In the genomic region with DNA sequence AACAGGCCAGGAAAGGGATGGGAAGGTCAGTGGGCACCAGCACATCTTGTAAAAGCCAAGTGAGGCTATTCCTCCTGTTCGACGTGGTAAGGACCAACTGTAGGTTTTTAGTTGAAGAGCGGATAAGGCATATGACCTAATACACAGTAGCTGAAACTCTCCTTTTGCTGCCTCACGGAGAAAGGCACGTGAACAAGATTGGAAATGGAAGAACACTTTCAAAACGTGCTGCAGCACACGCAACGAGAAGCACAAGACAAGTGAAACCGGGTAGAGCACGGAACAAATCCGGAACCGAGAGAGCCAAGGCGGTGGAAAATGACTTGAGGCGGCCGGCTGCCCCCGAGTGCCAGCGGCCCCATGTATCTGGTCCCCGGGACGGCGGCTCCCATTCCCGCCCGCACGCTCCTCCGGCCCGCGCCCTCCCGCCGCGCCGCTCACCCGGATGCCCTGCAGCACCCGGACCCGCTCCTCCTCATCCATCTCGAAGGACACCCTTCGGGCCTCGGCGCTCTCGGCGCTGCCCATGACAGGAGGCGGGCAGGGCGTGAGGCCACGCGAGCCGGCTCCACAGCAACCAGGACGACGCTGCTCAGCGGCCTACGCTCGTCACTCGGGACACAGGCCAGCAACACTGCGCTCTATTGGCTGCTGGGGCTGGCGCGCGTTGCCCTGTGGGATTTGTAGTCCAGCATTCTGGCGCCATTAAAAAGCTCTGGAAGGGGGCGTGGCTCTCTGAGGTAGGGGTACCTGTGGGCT, we compare ENCODE assay signal across 8 mouse cellular contexts. TPM values are rescaled to one million over a fixed set of nuclear protein-coding genes. Genes with fewer than 3 reads are reported as not detected.
DNase-seq lines count a peak whose midpoint lies in the region; ATAC-seq lines count a peak whose summit lies in the region.

A gene (minus strand): TSS at position 635 of the 759 bp plus-strand sequence.

- H3K9ac ChIP-seq in intestine, embryonic 14.5 days (ENCODE audit: low read length) = peak within 1 kb of the TSS; percentile 48

- ATAC-seq in intestine, embryonic 14.5 days (replicated peaks; ENCODE audit: low FRiP score, low TSS enrichment, low read depth) = peak; percentile 100

- no peaks in the 10 kb centered on the region for H3K36me3 ChIP-seq in intestine, embryonic 14.5 days (ENCODE audit: control insufficient read depth, insufficient read depth, low read length)

- H3K4me1 ChIP-seq in intestine, embryonic 14.5 days (replicated peaks; ENCODE audit: control insufficient read depth, insufficient read depth, low read length) = peaks cover 5% of the 10 kb centered on the region; the same call in 1 of the 2 replicates

- under 1% methylated on average over 44 of the region's 56 CpGs for WGBS in intestine, embryonic 14.5 days

- H3K27ac ChIP-seq in intestine, embryonic 14.5 days (ENCODE audit: low read depth) = no peak within 1 kb of the TSS

- no peaks in the 10 kb centered on the region for H3K9me3 ChIP-seq in intestine, embryonic 14.5 days (ENCODE audit: control insufficient read depth, low read length)

- peak within 1 kb of the TSS; percentile 69 for H3K4me2 ChIP-seq in intestine, embryonic 14.5 days (ENCODE audit: low read length)

- DNase-seq in adipocyte (ENCODE audit: low spot score) = peak; percentile 97
- peak; percentile 97 for DNase-seq in embryo, embryonic 10 days (ENCODE audit: low spot score)
- DNase-seq in gastrocnemius, postnatal 14 days = peak; percentile 94
- DNase-seq in intestine, embryonic 14.5 days (ENCODE audit: low spot score) = peak; percentile 98
- peak; percentile 97 for DNase-seq in left cerebral cortex, postnatal 14 days (ENCODE audit: low spot score in 2 of 2)
- peak; percentile 93 for DNase-seq in mesoderm, embryonic 11.5 days (ENCODE audit: low read depth, low spot score)
- peak; percentile 95 to 96 for DNase-seq in right cerebral cortex, postnatal 36 days (ENCODE audit: low spot score in 2 of 2)
- peak; percentile 91 for DNase-seq in yolk sac, embryonic 10.5 days (ENCODE audit: low spot score)

- no peaks in the 10 kb centered on the region for H3K27me3 ChIP-seq in intestine, embryonic 14.5 days (replicated peaks; ENCODE audit: control insufficient read depth, insufficient read depth, low read length)

- peak within 1 kb of the TSS; percentile 69 for H3K4me3 ChIP-seq in intestine, embryonic 14.5 days (ENCODE audit: low read depth, low read length)

- intact Hi-C loops in gastrocnemius, postnatal 14 days (cut with DNase I; ENCODE audit: low total_unique reads) = no loop called here
- intact Hi-C loops in left cerebral cortex, postnatal 14 days (cut with DNase I) = no loop called here

RNA-seq across cellular contexts. Expression of the gene that starts here (rescaled TPM):
- 1 to 10 TPM; 2.7 to 3.3 TPM for total RNA-seq in gastrocnemius, postnatal 14 days (2021)
- 57.2 and 59.9 TPM in 2 replicates for polyA plus RNA-seq in intestine, embryonic 14.5 days (2014; fragmentation: Nextera tagmentation; extraction: Ambion mirVana)
- 10 to 100 TPM; 86.4 to 86.6 TPM for total RNA-seq in left cerebral cortex, postnatal 14 days (2021)

Comparison
In these comparisons a context has a peak if more than half of its experiments do, and no peak if none do; other contexts are left out.
1. RNA of the gene that starts here (total RNA-seq): 86.4 to 86.6 TPM in left cerebral cortex, postnatal 14 days; 2.7 to 3.3 TPM in gastrocnemius, postnatal 14 days; every median in the first group is over 10 times any median in the second.
2. Peak in every context shown above with its lines, with median percentiles within 50 percentile points of each other: DNase-seq.